Comparison of ENCODE assay signal across 27 mouse cellular contexts in genomic region chr1:173324961-173325360, GRCm38 (mm10). TPM values are rescaled to one million over a fixed set of nuclear protein-coding genes. Genes with fewer than 3 reads are reported as not detected.
DNase-seq lines count a peak whose midpoint lies in the region; ATAC-seq and TF ChIP-seq lines count a peak whose summit lies in the region.
"Had no signal": no experiment of that assay in that cellular context is flagged by ENCODE, and none has a peak within 500 bp of the region (broad histone marks: within the 10 kb centered on the region; RNA-seq: fewer than 3 reads in every experiment).

No protein-coding gene starts in this region.

- no peak overlapping the region for H3K4me2 ChIP-seq in liver, embryonic 13.5 days
- H3K4me2 ChIP-seq in liver, embryonic 11.5 days, result no peak overlapping the region
- no peak overlapping the region for H3K4me2 ChIP-seq in liver, embryonic 15.5 days
- H3K4me2 ChIP-seq: embryonic facial prominence, embryonic 13.5 days; embryonic facial prominence, embryonic 15.5 days; forebrain, embryonic 13.5 days had no signal

- no peaks in the 10 kb centered on the region for H3K36me3 ChIP-seq in liver, embryonic 13.5 days
- no peaks in the 10 kb centered on the region for H3K36me3 ChIP-seq in liver, embryonic 11.5 days (ENCODE audit: control insufficient read depth, insufficient read depth, low read length)
- H3K36me3 ChIP-seq in liver, embryonic 15.5 days (replicated peaks), result no peaks in the 10 kb centered on the region
- H3K36me3 ChIP-seq: embryonic facial prominence, embryonic 13.5 days; embryonic facial prominence, embryonic 15.5 days; G1E had no signal

- no peaks in the 10 kb centered on the region for H3K4me1 ChIP-seq in cerebellum, adult 2 months (ENCODE audit: control insufficient read depth, insufficient read depth, low read length)
- H3K4me1 ChIP-seq in liver, embryonic 13.5 days (replicated peaks), result peaks cover 55% of the 10 kb centered on the region
- H3K4me1 ChIP-seq in liver, embryonic 11.5 days (replicated peaks; ENCODE audit: control insufficient read depth, insufficient read depth, low read length), result peaks cover 16% of the 10 kb centered on the region
- H3K4me1 ChIP-seq in liver, embryonic 15.5 days (replicated peaks), result peaks cover 57% of the 10 kb centered on the region
- H3K4me1 ChIP-seq: embryonic facial prominence, embryonic 15.5 days had no signal

- no peak for TF ChIP-seq CTCF in cerebellum, adult 2 months (IDR thresholded peaks at IDR 0.05; ENCODE audit: borderline replicate concordance, insufficient read depth, low read depth, low read length)

- no peak overlapping the region for H3K9ac ChIP-seq in liver, embryonic 13.5 days
- no peak overlapping the region for H3K9ac ChIP-seq in liver, embryonic 11.5 days (ENCODE audit: low read depth, low read length)
- H3K9ac ChIP-seq in liver, embryonic 15.5 days, result no peak overlapping the region
- H3K9ac ChIP-seq: embryonic facial prominence, embryonic 13.5 days; embryonic facial prominence, embryonic 15.5 days; forebrain, embryonic 13.5 days had no signal

- H3K9me3 ChIP-seq in liver, embryonic 13.5 days (replicated peaks), result no peaks in the 10 kb centered on the region
- no peaks in the 10 kb centered on the region for H3K9me3 ChIP-seq in liver, embryonic 11.5 days (ENCODE audit: control insufficient read depth, low read length)
- no peaks in the 10 kb centered on the region for H3K9me3 ChIP-seq in liver, embryonic 15.5 days (replicated peaks)
- H3K9me3 ChIP-seq: embryonic facial prominence, embryonic 13.5 days; embryonic facial prominence, embryonic 15.5 days; forebrain, embryonic 13.5 days; G1E had no signal

- no peak for ATAC-seq in liver, embryonic 13.5 days (ENCODE audit: low read depth)
- ATAC-seq in liver, embryonic 11.5 days (replicated peaks; ENCODE audit: low FRiP score), result no peak
- no peak for ATAC-seq in liver, embryonic 15.5 days (ENCODE audit: insufficient read depth)
- ATAC-seq: activated CD4-positive, CD25-positive, alpha-beta regulatory T cell, adult 4 months; CD4-positive, CD25-positive, alpha-beta regulatory T cell, adult 4 months; forebrain, embryonic 13.5 days; forebrain, embryonic 16.5 days; Patski had no signal

- WGBS in cerebellum, adult 2 months, result 40% methylated on average over 4 of the region's 4 CpGs
- 54% methylated on average over 4 of the region's 4 CpGs for WGBS in liver, embryonic 13.5 days (ENCODE audit: insufficient replicate concordance)
- WGBS in liver, embryonic 11.5 days, result 70% methylated on average over 4 of the region's 4 CpGs
- 61% methylated on average over 4 of the region's 4 CpGs for WGBS in liver, embryonic 15.5 days (ENCODE audit: insufficient replicate concordance)

- no peaks in the 10 kb centered on the region for H3K27me3 ChIP-seq in cerebellum, adult 2 months (ENCODE audit: control insufficient read depth, insufficient read depth, low read length)
- no peaks in the 10 kb centered on the region for H3K27me3 ChIP-seq in liver, embryonic 13.5 days
- H3K27me3 ChIP-seq in liver, embryonic 11.5 days (replicated peaks; ENCODE audit: control insufficient read depth, insufficient read depth, low read length), result no peaks in the 10 kb centered on the region
- no peaks in the 10 kb centered on the region; the same call in 1 of the 2 replicates for H3K27me3 ChIP-seq in liver, embryonic 15.5 days
- H3K27me3 ChIP-seq: CH12.LX; embryonic facial prominence, embryonic 13.5 days; embryonic facial prominence, embryonic 15.5 days; forebrain, embryonic 13.5 days had no signal

- peak; percentile 38 to 58 for DNase-seq in cerebellum, postnatal 10 days
- no peak for DNase-seq in cerebellum, adult 2 months
- no peak for DNase-seq in liver, embryonic 13.5 days
- DNase-seq in liver, embryonic 11.5 days (ENCODE audit: low spot score), result no peak
- no peak for DNase-seq in liver
- DNase-seq: adrenal gland, adult 8-10 months; adrenal gland, postnatal 14 days; B cell, adult 2 months; cerebellum, adult 11 months; cerebellum, adult 18-20 months; cerebellum, adult 9-10 months; cerebellum, postnatal 36 days; embryo, embryonic 11 days had no signal

- no peak overlapping the region for H3K27ac ChIP-seq in cerebellum, adult 2 months (ENCODE audit: insufficient read depth, low read length)
- H3K27ac ChIP-seq in liver, embryonic 13.5 days, result peak overlapping the region; percentile 69
- H3K27ac ChIP-seq in liver, embryonic 11.5 days (ENCODE audit: low read depth, low read length), result no peak overlapping the region
- H3K27ac ChIP-seq in liver, embryonic 15.5 days (replicated peaks), result peak overlapping the region; percentile 56; the same call in 1 of the 2 replicates
- H3K27ac ChIP-seq: embryonic facial prominence, embryonic 13.5 days; embryonic facial prominence, embryonic 15.5 days; forebrain, embryonic 13.5 days had no signal

- H3K4me3 ChIP-seq in cerebellum, adult 2 months (replicated peaks; ENCODE audit: insufficient read depth, low read depth, low read length), result no peak overlapping the region
- H3K4me3 ChIP-seq in liver, embryonic 13.5 days (replicated peaks), result no peak overlapping the region
- H3K4me3 ChIP-seq in liver, embryonic 11.5 days (ENCODE audit: low read depth, low read length), result no peak overlapping the region
- H3K4me3 ChIP-seq in liver, embryonic 15.5 days (replicated peaks), result no peak overlapping the region
- H3K4me3 ChIP-seq: embryonic facial prominence, embryonic 13.5 days; embryonic facial prominence, embryonic 15.5 days; forebrain, embryonic 13.5 days had no signal

- no peak for TF ChIP-seq POLR2A in cerebellum, adult 2 months (IDR thresholded peaks at IDR 0.05; ENCODE audit: borderline replicate concordance, insufficient read depth, low read length)

RNA-seq across cellular contexts. Expression of gene Ackr1, which starts 8.6 kb away (rescaled TPM):
- 250 and 253 TPM in 2 replicates for polyA plus RNA-seq in cerebellum, adult 2 months (2012; rRNA removed)
- polyA plus RNA-seq in liver, embryonic 13.5 days (2015; fragmentation: Nextera tagmentation; extraction: Ambion mirVana), result 61.5 and 68.9 TPM in 2 replicates
- polyA plus RNA-seq in liver, embryonic 11.5 days (2014; fragmentation: Nextera tagmentation; extraction: Ambion mirVana), result 15.0 and 16.5 TPM in 2 replicates
- 74.7 and 83.3 TPM in 2 replicates for polyA plus RNA-seq in liver, embryonic 15.5 days (2015; fragmentation: Nextera tagmentation; extraction: Ambion mirVana)
- polyA plus RNA-seq: activated CD4-positive, CD25-positive, alpha-beta regulatory T cell, adult 4 months; CD4-positive, CD25-positive, alpha-beta regulatory T cell, adult 4 months; G1E; Patski had no signal

RNA-seq across cellular contexts. Expression of gene Aim2, which starts 25.7 kb away (rescaled TPM):
- 1.3 and 2.0 TPM in 2 replicates for polyA plus RNA-seq in cerebellum, adult 2 months (2012; rRNA removed)
- polyA plus RNA-seq in liver, embryonic 13.5 days (2015; fragmentation: Nextera tagmentation; extraction: Ambion mirVana), result 4.3 and 5.1 TPM in 2 replicates
- 1.1 and 3.2 TPM in 2 replicates for polyA plus RNA-seq in liver, embryonic 11.5 days (2014; fragmentation: Nextera tagmentation; extraction: Ambion mirVana)
- polyA plus RNA-seq in liver, embryonic 15.5 days (2015; fragmentation: Nextera tagmentation; extraction: Ambion mirVana), result 3.3 and 4.2 TPM in 2 replicates
- polyA plus RNA-seq: G1E had no signal

RNA-seq across cellular contexts. Expression of gene Cadm3, which starts 42.5 kb away (rescaled TPM):
- 979 and 1,062 TPM in 2 replicates for polyA plus RNA-seq in cerebellum, adult 2 months (2012; rRNA removed)
- 1.1 and 1.5 TPM in 2 replicates for polyA plus RNA-seq in liver, embryonic 13.5 days (2015; fragmentation: Nextera tagmentation; extraction: Ambion mirVana)
- polyA plus RNA-seq in liver, embryonic 11.5 days (2014; fragmentation: Nextera tagmentation; extraction: Ambion mirVana), result 1.1 and 1.5 TPM in 2 replicates
- 1.7 and 2.0 TPM in 2 replicates for polyA plus RNA-seq in liver, embryonic 15.5 days (2015; fragmentation: Nextera tagmentation; extraction: Ambion mirVana)
- polyA plus RNA-seq: activated CD4-positive, CD25-positive, alpha-beta regulatory T cell, adult 4 months; CD4-positive, CD25-positive, alpha-beta regulatory T cell, adult 4 months; G1E; Patski had no signal

RNA-seq across cellular contexts. Expression of gene Mptx2, which starts 47.4 kb away (rescaled TPM):
- not detected in 2 replicates for polyA plus RNA-seq in cerebellum, adult 2 months (2012; rRNA removed)
- not detected in 2 replicates for polyA plus RNA-seq in liver, embryonic 13.5 days (2015; fragmentation: Nextera tagmentation; extraction: Ambion mirVana)
- polyA plus RNA-seq in liver, embryonic 11.5 days (2014; fragmentation: Nextera tagmentation; extraction: Ambion mirVana), result not detected in 2 replicates
- polyA plus RNA-seq in liver, embryonic 15.5 days (2015; fragmentation: Nextera tagmentation; extraction: Ambion mirVana), result not detected in 2 replicates
- polyA plus RNA-seq: activated CD4-positive, CD25-positive, alpha-beta regulatory T cell, adult 4 months; CD4-positive, CD25-positive, alpha-beta regulatory T cell, adult 4 months; embryonic facial prominence, embryonic 11.5 days; embryonic facial prominence, embryonic 13.5 days; embryonic facial prominence, embryonic 15.5 days; erythroblast, embryonic 14.5 days; forebrain, embryonic 11.5 days; forebrain, embryonic 13.5 days; forebrain, embryonic 16.5 days; frontal cortex, adult 2 months; G1E; Patski had no signal

RNA-seq across cellular contexts. Expression of gene Olfr418, which starts 59.2 kb away (rescaled TPM):
- polyA plus RNA-seq in cerebellum, adult 2 months (2012; rRNA removed), result not detected in 2 replicates
- not detected in 2 replicates for polyA plus RNA-seq in liver, embryonic 13.5 days (2015; fragmentation: Nextera tagmentation; extraction: Ambion mirVana)
- polyA plus RNA-seq in liver, embryonic 11.5 days (2014; fragmentation: Nextera tagmentation; extraction: Ambion mirVana), result not detected in 2 replicates
- polyA plus RNA-seq in liver, embryonic 15.5 days (2015; fragmentation: Nextera tagmentation; extraction: Ambion mirVana), result not detected in 2 replicates
- polyA plus RNA-seq: activated CD4-positive, CD25-positive, alpha-beta regulatory T cell, adult 4 months; CD4-positive, CD25-positive, alpha-beta regulatory T cell, adult 4 months; embryonic facial prominence, embryonic 11.5 days; embryonic facial prominence, embryonic 13.5 days; erythroblast, embryonic 14.5 days; forebrain, embryonic 11.5 days; forebrain, embryonic 13.5 days; forebrain, embryonic 16.5 days; frontal cortex, adult 2 months; G1E; Patski had no signal

Comparison
In these comparisons a context has a peak if more than half of its experiments do, and no peak if none do; other contexts are left out.
1. DNase-seq: peak in cerebellum, postnatal 10 days (2 of 2); none in cerebellum, adult 2 months (0 of 2), liver, embryonic 13.5 days (single experiment), liver, embryonic 11.5 days (single experiment) and liver (single experiment).
2. H3K27ac ChIP-seq: peak in liver, embryonic 13.5 days (single experiment) and liver, embryonic 15.5 days (single experiment); none in cerebellum, adult 2 months (single experiment) and liver, embryonic 11.5 days (single experiment).
3. RNA of gene Cadm3, which starts 42.5 kb away (polyA plus RNA-seq): 979 to 1,062 TPM in cerebellum, adult 2 months; 1.7 to 2.0 TPM in liver, embryonic 15.5 days, 1.1 to 1.5 TPM in liver, embryonic 11.5 days and 1.1 to 1.5 TPM in liver, embryonic 13.5 days; every median in the first group is over 100 times any median in the second.